Mouse (Mus musculus) adrenal gland, adult 8-10 months (tissue): ENCODE data around the gene Upp2. TPM values are rescaled to one million over a fixed set of nuclear protein-coding genes. Genes with fewer than 3 reads are reported as not detected.
A peak's percentile ranks its signal among the peaks of the same experiment; 100 is the strongest.

Source experiments
- DNase-seq: peaks from one replicate; pipeline ENCODE4 v3.0.0; 2022
- total RNA-seq, 4 experiments: library from RNA; stranded (reverse); gene quantifications; 2 replicates each; pipeline ENCODE4 v1.2.4; 2022

Gene Upp2
- 10 to 100 TPM; 11.2 to 25.6 (median 20.1) TPM for total RNA-seq

DNA sequence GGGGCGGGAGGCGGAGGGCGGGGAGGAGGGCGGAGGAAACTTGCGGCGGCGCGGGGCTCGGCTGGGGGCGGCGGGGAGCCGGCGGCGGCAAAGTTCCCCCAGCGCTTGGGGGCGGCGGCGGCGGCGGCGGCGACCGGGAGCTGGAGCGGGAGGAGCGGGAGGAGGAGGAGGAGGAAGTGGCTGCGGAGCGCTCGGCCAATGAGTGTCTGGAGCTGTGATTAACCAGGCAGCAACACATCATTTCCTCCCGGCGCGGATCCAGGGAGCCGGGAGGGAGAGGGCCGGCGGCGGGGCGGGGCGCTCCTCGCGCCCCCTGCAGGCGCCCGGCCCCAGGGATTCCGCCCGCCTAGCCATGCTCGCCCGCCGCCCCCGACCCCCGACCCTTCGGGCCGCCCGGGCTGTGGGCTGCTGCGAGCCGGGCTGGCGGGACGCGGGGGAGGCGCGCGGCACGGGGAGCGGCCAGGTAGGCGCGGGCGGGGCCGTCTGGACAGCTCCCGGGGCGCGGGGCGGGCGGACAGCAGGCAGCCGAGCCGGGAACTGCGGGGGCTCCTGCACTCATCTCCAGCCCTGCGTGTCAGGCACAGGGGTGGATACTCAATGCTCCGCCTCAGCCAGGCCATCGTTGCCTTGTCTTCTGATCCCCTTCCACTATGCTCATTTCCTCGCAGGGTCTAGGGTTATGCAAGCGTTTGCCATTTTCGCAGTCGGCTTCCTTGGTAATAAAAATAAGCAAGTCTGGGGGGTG is at the start of gene Upp2, which contains the start of gene Acvr1:
Gene Upp2 (plus strand): TSS at position 233 of the 745 bp plus-strand sequence.
Gene Acvr1 (minus strand): TSS at position 92 of the 745 bp plus-strand sequence.
- DNase-seq = peak; percentile 85

DNA sequence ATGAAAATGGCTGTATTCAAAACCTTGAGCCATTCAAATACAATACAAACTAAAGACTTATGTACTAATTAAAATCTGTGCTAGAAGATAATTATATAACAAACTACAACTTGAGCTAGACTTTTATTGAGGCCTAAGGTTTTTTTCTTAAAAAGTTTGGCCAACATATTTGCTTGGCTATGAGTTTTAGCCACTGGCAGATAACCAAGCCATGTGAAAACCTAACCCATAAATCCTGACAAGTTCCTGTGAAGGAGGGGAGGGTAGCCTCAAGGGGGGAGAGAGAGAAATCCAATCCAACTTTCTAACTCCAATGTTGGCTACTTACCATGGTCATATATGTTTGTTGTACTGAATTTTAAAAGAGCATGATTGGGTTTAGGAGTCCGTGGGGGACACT is 48.6 kb upstream of the Upp2 start:
- no peak for DNase-seq

DNA sequence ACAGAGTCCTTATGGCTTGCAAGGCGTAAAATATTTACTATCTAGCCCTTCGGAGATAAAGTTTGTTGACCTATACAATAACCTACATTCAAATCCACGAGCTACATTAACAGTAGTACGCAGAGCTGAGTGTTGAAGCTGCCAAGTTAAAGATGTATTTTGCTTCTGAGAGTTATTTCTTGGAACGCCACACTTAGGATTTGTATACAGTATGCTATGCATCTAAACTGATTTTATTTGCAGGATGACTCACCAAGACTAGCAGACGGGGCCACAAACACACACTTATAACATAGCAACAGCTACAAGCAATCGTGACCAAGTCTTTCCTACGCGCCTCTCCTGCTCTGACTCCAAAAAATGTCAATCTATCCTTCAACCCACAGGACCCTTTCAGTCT is 46.4 kb upstream of the Upp2 start:
- DNase-seq = no peak

DNA sequence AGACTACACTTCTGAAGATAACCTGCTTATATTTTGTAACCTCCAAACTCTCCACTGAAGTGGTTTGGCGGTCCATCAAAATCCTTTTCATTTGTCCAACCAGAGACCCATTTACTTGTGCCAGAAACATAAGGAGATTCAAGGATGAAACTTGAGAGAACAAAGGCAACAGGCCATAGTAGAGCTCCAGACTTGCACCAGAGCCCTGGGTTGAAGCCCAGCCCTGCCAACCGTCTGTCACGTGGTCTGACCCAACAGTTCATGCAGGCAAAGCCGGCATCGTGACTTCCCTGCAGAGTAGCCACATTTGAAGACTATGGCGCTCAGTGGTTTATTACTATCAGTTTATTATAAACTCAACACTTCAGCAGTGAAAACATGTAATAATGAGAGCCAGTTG is 45.5 kb upstream of the Upp2 start:
- DNase-seq = no peak

DNA sequence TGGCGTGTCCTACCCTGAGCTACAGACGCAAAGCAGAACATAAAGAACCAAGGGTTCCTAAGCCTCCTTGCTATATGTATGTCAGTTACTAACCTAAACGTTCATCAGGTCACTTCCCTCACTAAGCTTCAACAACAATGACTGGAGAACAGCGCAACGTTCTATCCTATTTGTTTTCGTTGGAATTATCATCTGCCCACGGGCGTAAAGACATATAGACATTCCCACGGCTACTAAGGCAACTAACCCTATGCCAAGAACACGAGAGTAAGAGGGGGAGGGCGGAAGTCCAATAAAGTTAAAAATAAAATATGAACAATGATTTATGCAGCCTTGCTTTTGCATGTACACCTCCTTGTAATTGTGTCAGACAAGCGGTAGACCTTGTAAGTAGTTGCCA is 44.0 kb upstream of the Upp2 start:
- DNase-seq = no peak

DNA sequence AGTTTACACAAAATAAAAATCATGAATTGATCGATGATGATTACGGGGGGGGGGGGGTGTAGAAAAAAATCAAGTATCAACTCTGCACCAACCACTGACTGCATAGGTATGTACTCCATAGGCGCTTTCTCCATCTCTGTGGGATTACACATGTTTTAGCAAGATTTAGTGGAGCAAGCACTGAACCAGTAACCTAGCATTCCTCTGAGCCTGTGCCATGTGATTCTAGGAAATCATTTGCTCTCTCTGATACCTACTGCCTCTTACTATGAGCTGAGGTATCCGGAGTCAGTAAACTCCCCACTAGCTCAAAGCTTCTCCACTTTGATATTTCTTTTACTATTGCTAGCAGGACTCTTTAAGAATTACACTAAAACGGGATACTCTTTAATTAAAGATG is 43.2 kb upstream of the Upp2 start:
- no peak for DNase-seq

DNA sequence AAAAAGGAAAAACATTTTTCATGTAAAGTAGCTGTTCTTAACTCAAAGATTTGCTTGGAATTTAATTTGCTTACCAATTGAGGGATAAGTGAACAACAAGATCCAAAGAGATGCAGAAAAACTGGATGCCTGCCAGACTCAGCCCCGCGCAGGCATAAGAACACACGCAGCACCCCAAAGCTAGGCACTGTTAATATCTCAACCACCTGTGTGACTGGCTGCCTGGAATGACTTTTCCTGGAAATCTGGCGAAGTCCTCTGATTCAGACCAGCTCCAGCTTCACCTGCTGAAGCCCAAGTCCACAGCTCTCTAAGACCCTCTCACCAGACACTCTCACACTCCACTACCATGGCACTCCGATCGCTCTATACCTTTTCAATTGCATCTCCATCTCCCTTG is 42.7 kb upstream of the Upp2 start:
- no peak for DNase-seq

DNA sequence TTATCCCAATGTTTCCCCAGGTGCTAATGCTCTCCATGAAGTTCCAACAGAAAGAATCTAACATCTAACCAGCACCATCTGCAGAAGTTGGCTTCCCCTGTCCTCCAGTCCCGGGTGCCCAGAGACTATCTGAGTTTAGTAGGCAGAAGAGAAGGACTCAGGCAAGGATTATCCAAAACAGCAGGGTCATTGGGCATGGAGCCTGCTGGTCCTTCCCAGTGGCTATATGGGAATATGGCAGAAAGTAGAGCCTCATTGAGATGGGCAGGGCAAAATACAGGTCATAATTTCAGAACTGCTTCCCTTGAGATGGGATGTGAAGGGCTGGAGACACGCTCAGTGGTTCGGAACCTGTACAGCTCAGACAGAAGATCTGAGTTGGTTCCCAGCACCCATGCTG is 39.3 kb upstream of the Upp2 start:
- no peak for DNase-seq

DNA sequence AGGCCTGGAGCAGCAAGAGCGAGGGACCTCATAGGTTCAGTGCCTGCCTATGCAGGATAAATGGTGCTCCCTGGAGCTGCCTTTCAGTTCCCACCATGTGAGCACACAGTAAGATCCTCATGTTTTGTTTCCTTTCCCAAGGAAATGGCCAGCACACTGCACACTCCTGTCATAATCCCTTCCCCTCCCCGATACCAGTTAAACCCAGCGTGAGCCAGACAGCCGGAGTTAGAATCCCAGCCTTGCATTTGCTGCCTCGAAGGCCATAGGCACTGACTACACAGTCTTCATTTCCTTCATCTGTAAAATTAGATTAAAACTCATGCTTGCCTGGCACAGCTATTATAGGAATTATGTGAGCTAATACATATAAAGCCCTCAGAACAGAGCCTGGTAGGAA is 37.7 kb upstream of the Upp2 start:
- no peak for DNase-seq

DNA sequence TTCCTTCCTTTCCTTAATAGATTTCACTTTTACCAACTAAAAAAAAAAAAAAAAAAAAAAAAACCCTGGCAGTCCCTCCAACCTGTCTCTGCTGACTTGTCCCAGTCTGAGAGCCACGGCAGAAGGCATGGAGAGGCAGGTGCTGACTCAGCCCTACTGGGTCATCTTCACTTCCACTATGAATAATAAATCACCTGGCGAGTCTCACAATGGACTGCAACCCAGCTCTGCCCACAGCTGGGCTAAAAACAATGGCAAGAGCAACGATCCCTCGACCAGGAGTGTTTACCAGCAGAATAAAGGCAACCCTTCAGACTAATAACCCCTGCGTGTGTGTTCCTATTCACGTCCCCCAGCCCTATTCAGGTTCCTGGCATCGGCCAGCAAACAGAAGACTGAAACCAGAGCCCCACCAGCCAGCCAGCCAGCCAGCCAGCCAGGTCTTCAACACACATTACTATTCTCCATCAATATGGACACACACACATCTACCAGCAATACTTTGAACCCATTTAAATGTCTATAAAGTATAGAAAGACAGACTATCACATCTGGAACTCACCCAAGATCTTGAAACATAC is 37.1 kb upstream of the Upp2 start:
- DNase-seq = no peak

DNA sequence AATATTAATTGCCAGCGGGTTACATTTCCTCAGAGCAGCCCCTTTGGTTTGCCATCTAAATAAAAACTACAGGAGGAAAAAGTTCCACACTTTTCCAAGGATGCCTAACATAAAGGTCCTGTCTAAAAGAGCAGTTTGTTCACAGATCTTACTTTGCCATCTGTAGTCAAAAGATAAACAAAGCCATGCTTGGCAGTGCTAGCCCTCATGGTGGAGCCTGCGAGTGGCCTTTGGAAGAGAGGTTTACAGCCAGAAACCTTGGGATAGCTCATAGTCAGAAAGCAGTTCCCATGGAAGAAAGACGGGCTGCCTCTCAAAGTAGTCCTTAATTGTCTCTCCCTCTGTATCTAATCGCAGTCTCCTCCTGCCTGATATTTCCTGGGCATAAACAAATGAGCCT is 36.6 kb upstream of the Upp2 start:
- DNase-seq = no peak

DNA sequence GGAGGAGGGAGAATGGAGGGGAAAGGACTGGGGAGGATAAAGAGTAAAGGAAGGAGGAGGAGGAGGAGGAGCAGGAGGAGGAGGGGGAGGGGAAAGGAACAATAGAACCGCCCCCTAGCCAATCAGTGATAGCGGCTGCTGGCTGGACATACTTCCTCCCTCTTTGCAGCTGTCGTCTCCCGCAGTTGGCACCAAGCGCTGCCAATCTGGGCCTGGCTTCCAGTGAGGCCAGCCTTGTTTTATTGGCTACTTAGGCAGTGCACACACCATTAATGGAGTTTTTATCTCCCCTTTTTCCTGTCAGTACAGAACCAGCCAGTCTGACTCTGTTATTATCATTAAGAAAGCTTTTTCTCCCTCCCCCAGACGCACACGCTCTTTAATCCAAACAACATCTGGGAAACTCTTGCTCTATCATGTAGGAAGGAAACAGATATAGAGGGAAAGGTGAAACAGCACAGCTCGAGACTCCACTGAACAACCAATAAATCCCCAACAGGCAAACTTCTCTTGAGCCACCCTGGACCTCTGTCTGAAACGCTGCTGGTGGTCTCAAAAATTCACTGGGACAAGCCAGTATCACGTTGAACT is 34.7 kb upstream of the Upp2 start:
- DNase-seq = peak; percentile 57

DNA sequence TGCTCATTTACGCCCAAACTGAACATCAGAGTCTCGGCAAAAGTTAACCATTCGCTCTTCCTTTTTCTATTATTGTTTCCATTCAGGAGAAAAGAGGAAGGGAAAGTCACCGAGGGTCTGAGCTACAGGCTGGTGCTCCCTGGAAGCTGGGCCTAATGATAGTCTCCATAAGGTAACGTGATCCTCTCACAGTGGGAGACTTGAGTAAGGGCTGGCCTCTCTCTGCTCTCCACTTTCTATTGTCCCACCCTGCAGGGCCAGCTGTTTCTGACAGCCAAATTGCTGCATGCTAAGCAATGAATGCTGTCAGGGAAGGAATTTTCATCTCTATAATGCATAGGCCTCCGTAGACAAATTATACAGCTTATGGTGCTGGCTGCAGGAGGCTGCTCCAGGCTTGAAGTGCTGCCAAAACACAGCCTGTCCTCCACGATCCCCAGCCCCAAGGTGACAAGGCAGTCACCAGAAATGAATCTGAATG is 33.5 kb upstream of the Upp2 start:
- DNase-seq = no peak

DNA sequence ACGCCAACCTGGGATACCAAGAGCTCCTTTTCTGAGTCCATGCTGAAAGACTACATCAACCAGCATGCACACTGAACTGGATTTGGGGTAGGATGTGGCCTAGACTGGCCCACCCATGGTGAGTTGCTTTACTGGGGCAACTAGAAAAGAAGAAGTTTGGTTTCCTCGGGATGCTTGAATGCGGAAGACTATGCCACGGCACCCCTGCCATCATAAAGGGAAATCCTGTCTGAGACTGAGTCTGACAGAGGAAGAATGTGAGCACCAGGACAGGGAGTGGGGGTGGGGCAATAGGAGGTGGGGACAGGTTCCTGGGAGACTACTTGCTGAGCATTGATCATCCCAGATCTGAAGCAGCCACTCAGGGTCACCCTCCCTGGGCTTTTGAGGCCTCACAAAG is 32.7 kb upstream of the Upp2 start:
- no peak for DNase-seq

DNA sequence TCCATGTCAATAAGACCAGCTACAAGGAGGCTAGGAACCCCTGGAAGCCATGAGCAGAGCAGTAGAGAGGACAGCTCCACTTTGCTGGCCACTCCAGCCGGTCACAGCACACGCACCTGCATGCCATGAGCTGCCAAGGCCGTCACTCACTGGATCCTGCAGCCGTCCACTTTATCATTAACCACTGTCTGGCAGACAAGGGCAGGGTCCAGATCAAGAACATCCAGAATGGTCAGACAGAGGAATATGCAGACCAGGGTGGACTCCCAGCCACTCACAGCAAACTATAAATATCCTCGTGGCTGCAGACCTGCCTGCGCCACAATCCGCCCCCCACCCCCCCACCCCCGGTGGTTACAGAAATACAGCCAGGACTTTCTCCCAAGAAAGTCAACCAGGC is 31.9 kb upstream of the Upp2 start:
- DNase-seq = no peak

DNA sequence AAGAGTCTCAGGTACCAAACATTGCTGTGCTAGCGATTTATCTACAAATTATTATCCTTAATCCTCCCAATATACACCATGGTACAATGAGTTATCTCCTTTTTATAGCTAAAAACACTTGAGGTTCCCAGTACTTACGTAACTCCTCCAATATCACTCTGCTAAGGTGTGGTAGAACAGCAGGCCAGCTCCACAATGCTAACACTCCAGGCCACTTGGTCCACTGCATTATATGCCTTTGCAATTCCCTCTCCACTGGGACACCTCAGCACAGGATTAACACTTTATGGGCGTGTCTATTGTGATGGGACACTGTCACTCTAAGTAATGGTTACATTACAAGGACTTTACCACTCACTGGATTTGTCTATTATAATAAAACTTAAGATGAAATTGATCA is 30.3 kb upstream of the Upp2 start:
- DNase-seq = no peak

DNA sequence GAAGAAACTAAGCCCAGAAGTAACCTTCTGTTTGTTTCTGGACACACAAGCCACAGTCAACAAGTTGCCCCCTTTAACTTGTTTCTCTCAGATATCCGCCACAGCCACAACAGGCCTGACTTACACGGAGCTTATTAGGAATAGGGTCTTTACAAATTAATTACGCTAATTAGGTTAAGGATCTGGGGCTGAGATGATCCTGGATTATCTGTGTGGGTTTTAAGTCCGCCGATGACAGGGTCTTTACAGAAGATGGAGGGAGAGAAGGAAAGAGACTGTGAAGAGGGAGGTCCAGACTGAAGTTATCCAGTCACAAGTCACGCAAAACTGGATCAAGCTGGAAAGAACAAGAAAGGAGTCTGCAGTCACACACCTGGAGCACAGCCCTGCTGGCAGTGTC is 28.9 kb upstream of the Upp2 start:
- DNase-seq = no peak

DNA sequence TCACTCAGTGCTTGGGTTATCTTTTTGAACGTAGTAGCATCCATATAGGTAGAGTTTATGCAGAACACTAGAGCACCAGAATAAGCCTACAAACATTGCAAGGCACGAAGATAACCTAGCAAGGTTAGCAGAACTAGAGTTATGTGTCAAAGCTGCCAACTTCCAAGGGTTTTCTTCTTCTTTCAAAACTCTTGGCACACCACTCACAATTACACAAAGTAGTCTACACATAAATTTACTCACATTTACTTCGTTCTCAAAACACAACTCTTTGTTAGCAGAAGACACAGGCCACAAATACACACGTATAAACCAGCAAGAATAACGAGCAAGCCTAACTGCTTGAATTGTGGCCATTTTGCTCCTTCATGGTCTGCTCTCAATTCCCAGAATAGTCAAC is 23.8 kb upstream of the Upp2 start:
- DNase-seq = no peak

DNA sequence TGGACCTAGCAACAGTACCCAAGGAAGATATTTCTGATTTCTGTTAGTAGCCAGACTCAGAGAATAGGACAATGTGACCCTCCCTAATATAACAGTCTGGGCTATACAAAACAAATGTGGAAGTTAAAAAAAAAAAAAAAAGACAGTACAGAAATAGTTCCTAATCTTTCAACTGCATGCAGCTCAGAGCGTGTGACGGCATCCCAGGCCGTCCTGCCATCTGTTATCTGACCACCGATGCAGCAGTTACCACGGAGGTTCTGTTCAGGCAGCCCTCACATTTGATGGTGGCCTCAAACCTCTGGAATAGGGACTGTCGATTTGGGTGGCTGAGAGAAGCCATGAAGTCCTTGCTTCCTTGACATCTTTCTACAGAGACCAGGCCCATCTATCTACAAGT is 22.7 kb upstream of the Upp2 start:
- DNase-seq = no peak

DNA sequence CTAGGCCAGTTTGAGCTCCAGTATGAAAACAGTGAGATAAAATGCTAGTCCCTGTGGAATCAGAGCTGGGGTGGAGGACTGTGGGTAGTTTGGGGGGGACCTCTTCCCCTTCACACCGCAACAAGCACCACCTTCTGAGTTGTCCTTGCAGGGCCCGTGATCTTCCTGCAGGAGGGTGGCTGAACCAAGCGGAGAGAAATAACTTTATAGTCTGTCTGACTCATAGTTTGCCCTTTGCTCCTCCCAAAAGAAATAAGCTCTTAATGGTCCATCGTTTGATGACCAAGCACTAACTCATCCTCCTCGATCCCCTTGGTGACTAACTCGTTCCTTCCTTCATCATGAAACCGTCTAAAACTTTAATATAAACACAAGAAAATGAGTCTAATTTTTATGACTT is 20.8 kb upstream of the Upp2 start:
- DNase-seq = no peak

DNA sequence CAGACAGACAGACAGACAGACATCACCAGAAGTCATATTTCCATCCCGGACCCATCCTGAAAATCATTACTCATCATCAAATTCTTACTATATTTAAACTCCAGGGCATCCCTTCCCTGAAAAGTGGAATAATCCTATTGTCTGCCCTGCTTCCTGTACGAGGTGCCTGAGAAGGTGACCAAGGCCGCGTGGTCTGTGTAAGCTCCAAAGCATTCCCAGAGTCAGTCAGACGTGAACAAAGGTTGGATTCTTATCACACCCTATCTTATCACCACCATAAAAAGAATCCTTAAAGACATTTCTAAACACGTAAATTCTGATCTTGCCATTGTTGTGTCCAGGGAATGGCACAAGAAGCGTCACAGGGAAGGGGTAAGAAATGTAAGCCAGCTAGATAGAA is 18.2 kb upstream of the Upp2 start:
- DNase-seq = no peak

DNA sequence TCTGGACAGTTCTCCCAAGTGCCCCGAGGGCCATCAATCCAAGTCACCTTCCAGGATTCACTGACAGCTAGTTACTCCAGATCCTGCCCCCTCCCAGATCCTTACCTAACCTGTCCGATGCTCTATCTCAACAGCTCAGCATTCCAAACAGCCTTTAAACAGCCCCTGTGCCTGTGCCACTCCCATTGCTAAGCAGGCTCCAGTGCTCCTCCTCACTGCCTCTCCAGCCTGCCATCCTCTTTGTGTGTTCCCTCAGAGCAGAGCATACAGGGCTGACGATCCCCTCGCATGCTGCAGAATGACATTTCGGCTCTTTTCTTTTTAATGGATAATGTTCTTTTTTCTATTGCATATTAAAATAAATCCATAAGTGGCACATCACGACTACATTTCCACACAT is 17.1 kb upstream of the Upp2 start:
- no peak for DNase-seq

DNA sequence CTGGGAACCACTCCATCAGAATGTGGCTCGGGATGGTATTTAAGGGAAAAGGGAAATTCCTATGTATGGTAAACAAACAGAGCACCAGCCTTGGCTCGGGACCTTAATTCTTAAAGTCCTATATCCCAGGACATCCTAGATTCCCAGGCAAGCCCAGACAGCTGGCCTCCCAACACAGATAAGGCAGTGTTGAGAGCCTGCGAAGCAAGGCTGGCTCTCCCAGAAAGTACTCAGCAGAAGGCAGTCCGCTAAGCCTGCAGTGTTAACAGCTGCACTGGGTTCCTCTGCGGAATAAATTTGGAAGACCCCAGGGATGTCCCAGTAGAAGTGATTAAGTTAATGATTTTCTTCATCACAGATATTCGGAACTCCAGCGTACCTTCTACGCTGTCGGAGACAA is 16.6 kb upstream of the Upp2 start:
- no peak for DNase-seq

DNA sequence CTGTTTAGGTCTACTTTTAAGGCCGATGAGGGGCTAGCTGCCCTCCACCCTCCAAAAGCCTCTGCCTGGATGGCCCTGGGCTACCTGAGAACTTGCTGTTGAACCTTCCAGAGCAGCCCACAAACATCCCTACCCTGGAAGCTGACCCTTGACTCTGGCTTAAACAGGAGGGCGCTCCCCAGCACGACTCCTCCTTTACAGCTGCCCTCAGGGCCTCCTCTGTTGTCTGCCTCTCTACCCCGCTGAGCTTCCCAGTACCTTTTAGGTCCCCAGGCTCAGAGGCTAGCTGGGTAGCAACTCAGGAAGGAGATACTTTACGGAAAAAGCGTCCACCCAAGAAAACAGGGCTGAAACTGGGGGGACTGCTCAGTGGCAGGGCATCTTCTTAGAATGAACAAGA is 15.2 kb upstream of the Upp2 start:
- DNase-seq = no peak
